Mouse (Mus musculus): Measurements from ENCODE around the gene Rpl13. TPM values are rescaled to one million over a fixed set of nuclear protein-coding genes. Genes with fewer than 3 reads are reported as not detected.

Rpl13 gene
- polyA plus RNA-seq, 1 experiment from 2014 or later: 811 TPM

DNA sequence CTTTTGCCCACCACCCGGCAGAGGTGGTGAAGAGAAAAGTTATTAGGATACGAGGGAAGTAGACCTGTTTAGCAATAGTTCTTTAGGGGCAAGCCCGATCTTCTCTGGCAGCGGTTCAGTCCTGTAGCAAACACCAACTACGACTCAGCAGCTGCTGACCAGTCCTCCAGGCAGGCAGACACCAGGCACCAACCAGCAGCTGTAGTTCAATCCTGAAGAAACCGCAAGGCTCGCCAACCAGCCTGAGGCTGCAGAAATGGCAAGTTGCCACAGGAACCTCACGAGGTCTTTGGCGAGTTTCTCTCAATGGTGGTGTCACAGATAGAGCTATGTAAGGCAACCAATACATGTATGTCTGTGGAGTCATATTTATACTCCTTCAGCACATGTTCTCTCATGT is 10.7 kb downstream of the Rpl13 start:
- TF ChIP-seq EP300 (IDR thresholded peaks at IDR 0.05; ENCODE audit: low read depth) (no peak), CTCF (IDR thresholded peaks at IDR 0.05; ENCODE audit: low read depth) (no peak)
- H3K27ac ChIP-seq (ENCODE audit: low read depth): no peak overlapping the region
- no peak overlapping the region for H3K4me2 ChIP-seq (ENCODE audit: low read depth, low read length)
- no peaks in the 10 kb centered on the region for H3K9me3 ChIP-seq (ENCODE audit: low read length)
- peaks cover 24% of the 10 kb centered on the region for H3K27me3 ChIP-seq (ENCODE audit: insufficient read depth, low read length)
- peaks cover 15% of the 10 kb centered on the region for H3K4me1 ChIP-seq (ENCODE audit: insufficient read depth)
- H3K4me3 ChIP-seq (ENCODE audit: low read depth, low read length): no peak overlapping the region
- no peak for ATAC-seq
- 70% methylated on average over 9 of the region's 9 CpGs for WGBS (ENCODE audit: insufficient replicate concordance)
- H3K9ac ChIP-seq (replicated peaks): no peak overlapping the region
- no peaks in the 10 kb centered on the region for H3K36me3 ChIP-seq (replicated peaks; ENCODE audit: insufficient read depth, low read length)
- DNase-seq: no peak

DNA sequence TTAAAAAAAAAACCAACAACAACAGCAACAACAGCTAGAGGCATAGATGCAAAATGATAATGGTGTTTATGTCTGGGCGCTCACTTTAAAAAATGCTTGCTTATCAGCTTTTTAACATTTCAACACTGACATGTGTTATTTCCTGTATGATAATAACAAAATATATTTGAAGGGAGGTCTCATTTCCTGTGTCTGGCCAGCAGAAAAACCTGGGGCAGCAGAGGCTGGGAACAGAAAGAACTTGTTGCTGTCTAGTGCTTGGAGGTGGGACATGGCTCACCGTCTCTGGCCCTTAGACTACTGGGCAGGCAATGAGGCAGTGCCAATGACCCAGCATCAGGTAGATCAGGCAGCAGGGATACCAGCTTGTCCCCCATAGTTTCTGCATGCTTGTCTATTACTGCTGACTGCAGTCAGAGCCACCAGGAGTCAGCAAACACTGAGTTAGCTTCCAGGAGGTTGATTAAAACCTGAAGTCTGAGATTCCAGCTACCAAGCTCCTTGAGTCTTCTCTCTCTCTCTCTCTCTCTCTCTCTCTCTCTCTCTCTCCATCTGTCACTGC is 11.8 kb downstream of the Rpl13 start:
- no peak overlapping the region for H3K4me2 ChIP-seq (ENCODE audit: low read depth, low read length)
- 29% methylated on average over 2 of the region's 2 CpGs for WGBS (ENCODE audit: insufficient replicate concordance)

DNA sequence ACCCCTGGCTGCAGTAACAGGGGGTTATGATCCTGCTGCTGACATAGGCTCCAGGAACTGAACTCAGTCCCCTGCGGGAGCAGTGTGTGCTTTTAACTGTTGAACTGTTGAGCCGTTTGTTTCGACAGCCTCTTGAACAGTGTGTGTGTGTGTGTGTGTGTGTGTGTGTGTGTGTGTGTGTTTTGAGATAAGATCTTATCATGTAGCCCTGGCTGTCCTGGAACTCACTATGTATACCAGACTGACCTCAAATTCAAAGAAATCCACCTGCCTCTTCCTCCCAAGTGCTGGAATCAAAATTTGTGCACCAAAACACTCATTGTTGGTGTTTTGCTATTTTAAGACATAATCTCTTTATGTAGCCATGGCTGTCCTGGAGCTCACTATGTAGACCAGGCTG is 12.5 kb downstream of the Rpl13 start:
- TF ChIP-seq EP300 (IDR thresholded peaks at IDR 0.05; ENCODE audit: low read depth): no peak
- Histone ChIP-seq H3K27me3 (ENCODE audit: insufficient read depth, low read length) (peaks cover 40% of the 10 kb centered on the region), H3K4me3 (ENCODE audit: low read depth, low read length) (no peak overlapping the region), H3K4me1 (ENCODE audit: insufficient read depth) (peaks cover 15% of the 10 kb centered on the region), H3K9ac (replicated peaks) (no peak overlapping the region), H3K27ac (ENCODE audit: low read depth) (no peak overlapping the region), H3K36me3 (replicated peaks; ENCODE audit: insufficient read depth, low read length) (no peaks in the 10 kb centered on the region), H3K9me3 (ENCODE audit: low read length) (no peaks in the 10 kb centered on the region), H3K4me2 (ENCODE audit: low read depth, low read length) (no peak overlapping the region)
- no peak for DNase-seq
- no peak for ATAC-seq
- 2% methylated on average over 3 of the region's 3 CpGs for WGBS (ENCODE audit: insufficient replicate concordance)

More for the DNA sequence above, 11.8 kb downstream of the Rpl13 start:
- Histone ChIP-seq H3K27me3 (ENCODE audit: insufficient read depth, low read length) (peaks cover 34% of the 10 kb centered on the region), H3K27ac (ENCODE audit: low read depth) (no peak overlapping the region), H3K9me3 (ENCODE audit: low read length) (no peaks in the 10 kb centered on the region), H3K36me3 (replicated peaks; ENCODE audit: insufficient read depth, low read length) (no peaks in the 10 kb centered on the region), H3K4me3 (ENCODE audit: low read depth, low read length) (no peak overlapping the region), H3K4me1 (ENCODE audit: insufficient read depth) (peaks cover 15% of the 10 kb centered on the region), H3K9ac (replicated peaks) (no peak overlapping the region)
- ATAC-seq: 0 out of 2 replicates have a peak, but pooled peaks have one; percentile 17
- no peak for DNase-seq
- no peak for TF ChIP-seq CTCF (IDR thresholded peaks at IDR 0.05; ENCODE audit: low read depth)
- TF ChIP-seq EP300 (IDR thresholded peaks at IDR 0.05; ENCODE audit: low read depth): no peak

DNA sequence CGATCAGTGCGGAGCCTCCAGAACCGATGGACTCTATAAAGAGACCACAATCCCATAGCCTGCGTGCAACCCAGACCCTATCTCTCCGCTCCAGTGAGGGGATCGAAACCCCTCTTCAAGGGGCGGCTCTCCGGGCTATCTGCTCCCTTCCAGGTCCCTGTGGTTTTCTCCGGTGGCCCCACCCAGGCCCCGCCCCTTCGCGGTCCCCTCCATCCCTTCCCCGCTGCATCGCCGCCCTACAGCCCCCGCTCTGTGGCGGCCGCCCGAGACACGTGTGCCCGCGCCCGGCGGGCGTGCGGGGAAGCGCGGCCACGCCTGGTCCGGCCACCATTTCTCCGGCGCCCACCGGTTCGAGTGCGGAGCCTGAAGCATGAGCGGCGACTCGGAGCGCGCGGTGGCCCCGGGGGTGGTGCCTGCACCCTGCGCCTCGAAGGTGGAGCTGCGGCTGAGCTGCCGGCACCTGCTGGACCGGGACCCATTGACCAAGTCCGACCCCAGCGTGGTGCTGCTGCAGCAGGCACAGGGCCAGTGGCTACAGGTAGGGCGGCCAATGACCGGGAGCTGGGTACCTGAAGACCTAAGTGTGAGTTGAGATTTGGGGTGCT is 15.1 kb downstream of the Rpl13 start, which contains the start of gene Cpne7:
TSS of gene Cpne7 (plus strand) at position 248 of the 605 bp plus-strand sequence.
- H3K4me3 ChIP-seq (ENCODE audit: low read depth, low read length): peak within 1 kb of the TSS; percentile 46
- H3K4me1 ChIP-seq (ENCODE audit: insufficient read depth): peaks cover 15% of the 10 kb centered on the region
- peaks cover 40% of the 10 kb centered on the region for H3K27me3 ChIP-seq (ENCODE audit: insufficient read depth, low read length)
- peak within 1 kb of the TSS; percentile 82 for H3K4me2 ChIP-seq (ENCODE audit: low read depth, low read length)
- no peak within 1 kb of the TSS for H3K27ac ChIP-seq (ENCODE audit: low read depth)
- no peaks in the 10 kb centered on the region for H3K36me3 ChIP-seq (replicated peaks; ENCODE audit: insufficient read depth, low read length)
- H3K9ac ChIP-seq (replicated peaks): peak within 1 kb of the TSS; percentile 41
- WGBS (ENCODE audit: insufficient replicate concordance): 3% methylated on average over 48 of the region's 51 CpGs
- ATAC-seq (peak; percentile 51; the same call in 1 of the 2 replicates), DNase-seq (peak; percentile 44)
- no peak for TF ChIP-seq CTCF (IDR thresholded peaks at IDR 0.05; ENCODE audit: low read depth)
- TF ChIP-seq EP300 (IDR thresholded peaks at IDR 0.05; ENCODE audit: low read depth): no peak
- H3K9me3 ChIP-seq (ENCODE audit: low read length): no peaks in the 10 kb centered on the region

DNA sequence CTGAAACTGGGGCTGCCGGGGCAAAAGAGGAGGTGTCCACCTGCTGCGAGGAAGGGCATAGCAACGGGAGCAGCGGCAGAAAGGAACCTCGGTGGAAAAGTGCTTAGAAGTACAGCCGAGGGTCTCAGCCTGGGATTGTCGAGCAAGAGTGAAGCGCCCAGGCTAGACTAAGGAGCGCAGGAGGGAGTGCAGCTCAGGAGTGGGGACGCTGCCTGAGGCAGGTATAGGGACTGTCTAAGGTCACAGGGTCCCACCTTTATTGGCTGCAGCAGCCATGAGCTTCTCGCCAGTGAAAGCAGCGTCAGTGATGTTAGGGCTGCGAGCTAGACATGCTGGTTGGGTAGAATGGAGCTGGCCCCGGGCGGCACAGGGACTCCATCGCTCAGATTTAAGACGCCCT is 15.6 kb downstream of the Rpl13 start:
- H3K36me3 ChIP-seq (replicated peaks; ENCODE audit: insufficient read depth, low read length): no peaks in the 10 kb centered on the region
- ATAC-seq: no peak; the same call in 1 of the 2 replicates
- H3K9me3 ChIP-seq (ENCODE audit: low read length): no peaks in the 10 kb centered on the region
- no peak for DNase-seq
- no peak overlapping the region for H3K27ac ChIP-seq (ENCODE audit: low read depth)
- TF ChIP-seq CTCF (IDR thresholded peaks at IDR 0.05; ENCODE audit: low read depth): no peak
- TF ChIP-seq EP300 (IDR thresholded peaks at IDR 0.05; ENCODE audit: low read depth): no peak
- H3K27me3 ChIP-seq (ENCODE audit: insufficient read depth, low read length): peaks cover 40% of the 10 kb centered on the region
- H3K4me3 ChIP-seq (ENCODE audit: low read depth, low read length): peak overlapping the region; percentile 46
- peak overlapping the region; percentile 82 for H3K4me2 ChIP-seq (ENCODE audit: low read depth, low read length)
- no peak overlapping the region for H3K9ac ChIP-seq (replicated peaks)
- H3K4me1 ChIP-seq (ENCODE audit: insufficient read depth): peaks cover 15% of the 10 kb centered on the region
- WGBS (ENCODE audit: insufficient replicate concordance): 5% methylated on average over 17 of the region's 17 CpGs

DNA sequence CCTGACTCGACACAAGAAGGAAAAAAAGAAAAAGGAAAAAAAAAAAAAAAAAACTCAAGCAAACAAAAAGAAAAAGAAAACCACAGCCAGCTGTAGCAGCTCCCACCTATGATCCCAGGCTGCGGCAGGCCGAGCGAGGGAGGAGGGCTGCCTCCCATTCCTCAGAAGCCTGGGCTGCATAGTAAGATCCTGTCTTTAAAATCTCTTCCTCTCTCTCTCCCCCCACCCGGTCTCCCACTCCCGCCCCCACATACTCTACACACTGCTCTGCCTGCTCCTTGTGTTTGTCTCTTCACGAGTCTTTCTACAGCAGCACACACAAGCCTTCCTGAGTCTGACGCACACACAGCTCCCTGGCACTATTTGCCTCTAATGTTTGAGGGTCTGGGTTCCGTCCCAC is 19.9 kb downstream of the Rpl13 start:
- no peaks in the 10 kb centered on the region for H3K9me3 ChIP-seq (ENCODE audit: low read length)
- no peak for ATAC-seq
- 68% methylated on average over 9 of the region's 9 CpGs for WGBS (ENCODE audit: insufficient replicate concordance)

More for the DNA sequence above, 19.9 kb downstream of the Rpl13 start:
- H3K4me1 ChIP-seq (ENCODE audit: insufficient read depth): peaks cover 14% of the 10 kb centered on the region
- no peak overlapping the region for H3K4me2 ChIP-seq (ENCODE audit: low read depth, low read length)
- no peaks in the 10 kb centered on the region for H3K36me3 ChIP-seq (replicated peaks; ENCODE audit: insufficient read depth, low read length)
- H3K27ac ChIP-seq (ENCODE audit: low read depth): no peak overlapping the region
- no peak for DNase-seq
- H3K4me3 ChIP-seq (ENCODE audit: low read depth, low read length): no peak overlapping the region
- TF ChIP-seq EP300 (IDR thresholded peaks at IDR 0.05; ENCODE audit: low read depth) (no peak), CTCF (IDR thresholded peaks at IDR 0.05; ENCODE audit: low read depth) (no peak)
- peaks cover 41% of the 10 kb centered on the region for H3K27me3 ChIP-seq (ENCODE audit: insufficient read depth, low read length)
- H3K9ac ChIP-seq (replicated peaks): no peak overlapping the region

All from liver, postnatal 0 days (tissue).